Mouse (Mus musculus): ENCODE measurements at regions not wholly inside any gene's neighbourhood (a gene's known extent, or its start where the extent isn't known, plus 50 kb on each side); places are given as distances from the start of the nearest gene placed in this dataset.

GRCm38 (mm10) chr2:178614761-178615160 lies 184.4 kb downstream of the Cdh26 start:
- no peaks in the 10 kb centered on the region for H3K4me1 ChIP-seq (ENCODE audit: control insufficient read depth, insufficient read depth, low read length)
- H3K27ac ChIP-seq (ENCODE audit: control insufficient read depth, insufficient read depth, low read depth, low read length): no peak overlapping the region
- no peaks in the 10 kb centered on the region for H3K27me3 ChIP-seq (ENCODE audit: control insufficient read depth, insufficient read depth, low read length)
- no peaks in the 10 kb centered on the region for H3K36me3 ChIP-seq (ENCODE audit: control insufficient read depth, insufficient read depth, low read length)
- TF ChIP-seq CTCF (IDR thresholded peaks at IDR 0.05; ENCODE audit: control insufficient read depth, insufficient read depth, insufficient replicate concordance, low read depth, low read length) (no peak), POLR2A (IDR thresholded peaks at IDR 0.05; ENCODE audit: control insufficient read depth, low read depth, low read length) (no peak)
- H3K4me3 ChIP-seq (ENCODE audit: control insufficient read depth, low read depth, low read length): no peak overlapping the region

- Histone ChIP-seq H3K4me1 (ENCODE audit: control insufficient read depth, insufficient read depth, low read length) (no peaks in the 10 kb centered on the region), H3K27me3 (ENCODE audit: control insufficient read depth, insufficient read depth, low read length) (no peaks in the 10 kb centered on the region), H3K4me3 (ENCODE audit: control insufficient read depth, low read depth, low read length) (no peak overlapping the region), H3K36me3 (ENCODE audit: control insufficient read depth, insufficient read depth, low read length) (no peaks in the 10 kb centered on the region), H3K27ac (ENCODE audit: control insufficient read depth, insufficient read depth, low read depth, low read length) (no peak overlapping the region)
- no peak for TF ChIP-seq POLR2A (IDR thresholded peaks at IDR 0.05; ENCODE audit: control insufficient read depth, low read depth, low read length)
- no peak for TF ChIP-seq CTCF (IDR thresholded peaks at IDR 0.05; ENCODE audit: control insufficient read depth, insufficient read depth, insufficient replicate concordance, low read depth, low read length)
Measured at GRCm38 (mm10) chr2:178622801-178623200, 192.5 kb downstream of the Cdh26 start.

- H3K36me3 ChIP-seq (ENCODE audit: control insufficient read depth, insufficient read depth, low read length): no peaks in the 10 kb centered on the region
- H3K27me3 ChIP-seq (ENCODE audit: control insufficient read depth, insufficient read depth, low read length): no peaks in the 10 kb centered on the region
- H3K4me1 ChIP-seq (ENCODE audit: control insufficient read depth, insufficient read depth, low read length): no peaks in the 10 kb centered on the region
- no peak overlapping the region for H3K27ac ChIP-seq (ENCODE audit: control insufficient read depth, insufficient read depth, low read depth, low read length)
- no peak overlapping the region for H3K4me3 ChIP-seq (ENCODE audit: control insufficient read depth, low read depth, low read length)
- TF ChIP-seq CTCF (IDR thresholded peaks at IDR 0.05; ENCODE audit: control insufficient read depth, insufficient read depth, insufficient replicate concordance, low read depth, low read length) (no peak), POLR2A (IDR thresholded peaks at IDR 0.05; ENCODE audit: control insufficient read depth, low read depth, low read length) (no peak)
Measured at GRCm38 (mm10) chr2:178624475-178624874, 194.1 kb downstream of the Cdh26 start.

GRCm38 (mm10) chr2:178624907-178625306 lies 194.6 kb downstream of the Cdh26 start:
- H3K36me3 ChIP-seq (ENCODE audit: control insufficient read depth, insufficient read depth, low read length): no peaks in the 10 kb centered on the region
- TF ChIP-seq POLR2A (IDR thresholded peaks at IDR 0.05; ENCODE audit: control insufficient read depth, low read depth, low read length) (no peak), CTCF (IDR thresholded peaks at IDR 0.05; ENCODE audit: control insufficient read depth, insufficient read depth, insufficient replicate concordance, low read depth, low read length) (no peak)
- no peaks in the 10 kb centered on the region for H3K4me1 ChIP-seq (ENCODE audit: control insufficient read depth, insufficient read depth, low read length)
- no peaks in the 10 kb centered on the region for H3K27me3 ChIP-seq (ENCODE audit: control insufficient read depth, insufficient read depth, low read length)
- H3K4me3 ChIP-seq (ENCODE audit: control insufficient read depth, low read depth, low read length): no peak overlapping the region
- no peak overlapping the region for H3K27ac ChIP-seq (ENCODE audit: control insufficient read depth, insufficient read depth, low read depth, low read length)

- Histone ChIP-seq H3K27me3 (ENCODE audit: control insufficient read depth, insufficient read depth, low read length) (no peaks in the 10 kb centered on the region), H3K4me1 (ENCODE audit: control insufficient read depth, insufficient read depth, low read length) (no peaks in the 10 kb centered on the region), H3K4me3 (ENCODE audit: control insufficient read depth, low read depth, low read length) (no peak overlapping the region), H3K27ac (ENCODE audit: control insufficient read depth, insufficient read depth, low read depth, low read length) (no peak overlapping the region), H3K36me3 (ENCODE audit: control insufficient read depth, insufficient read depth, low read length) (no peaks in the 10 kb centered on the region)
- peak; percentile 99 for TF ChIP-seq CTCF (IDR thresholded peaks at IDR 0.05; ENCODE audit: control insufficient read depth, insufficient read depth, insufficient replicate concordance, low read depth, low read length)
- no peak for TF ChIP-seq POLR2A (IDR thresholded peaks at IDR 0.05; ENCODE audit: control insufficient read depth, low read depth, low read length)
Measured at GRCm38 (mm10) chr2:178629756-178630155, 199.4 kb downstream of the Cdh26 start.

- Histone ChIP-seq H3K27me3 (ENCODE audit: control insufficient read depth, insufficient read depth, low read length) (no peaks in the 10 kb centered on the region), H3K36me3 (ENCODE audit: control insufficient read depth, insufficient read depth, low read length) (no peaks in the 10 kb centered on the region), H3K27ac (ENCODE audit: control insufficient read depth, insufficient read depth, low read depth, low read length) (no peak overlapping the region), H3K4me1 (ENCODE audit: control insufficient read depth, insufficient read depth, low read length) (no peaks in the 10 kb centered on the region), H3K4me3 (ENCODE audit: control insufficient read depth, low read depth, low read length) (no peak overlapping the region)
- TF ChIP-seq POLR2A (IDR thresholded peaks at IDR 0.05; ENCODE audit: control insufficient read depth, low read depth, low read length) (no peak), CTCF (IDR thresholded peaks at IDR 0.05; ENCODE audit: control insufficient read depth, insufficient read depth, insufficient replicate concordance, low read depth, low read length) (no peak)
Measured at GRCm38 (mm10) chr2:178630511-178630910, 200.2 kb downstream of the Cdh26 start.

GRCm38 (mm10) chr2:178631336-178631735 lies 201.0 kb downstream of the Cdh26 start:
- no peak overlapping the region for H3K27ac ChIP-seq (ENCODE audit: control insufficient read depth, insufficient read depth, low read depth, low read length)
- TF ChIP-seq POLR2A (IDR thresholded peaks at IDR 0.05; ENCODE audit: control insufficient read depth, low read depth, low read length) (no peak), CTCF (IDR thresholded peaks at IDR 0.05; ENCODE audit: control insufficient read depth, insufficient read depth, insufficient replicate concordance, low read depth, low read length) (no peak)
- no peaks in the 10 kb centered on the region for H3K4me1 ChIP-seq (ENCODE audit: control insufficient read depth, insufficient read depth, low read length)
- no peaks in the 10 kb centered on the region for H3K27me3 ChIP-seq (ENCODE audit: control insufficient read depth, insufficient read depth, low read length)
- no peak overlapping the region for H3K4me3 ChIP-seq (ENCODE audit: control insufficient read depth, low read depth, low read length)
- H3K36me3 ChIP-seq (ENCODE audit: control insufficient read depth, insufficient read depth, low read length): no peaks in the 10 kb centered on the region

GRCm38 (mm10) chr2:178631966-178632365 lies 201.6 kb downstream of the Cdh26 start:
- H3K36me3 ChIP-seq (ENCODE audit: control insufficient read depth, insufficient read depth, low read length): no peaks in the 10 kb centered on the region
- H3K27me3 ChIP-seq (ENCODE audit: control insufficient read depth, insufficient read depth, low read length): no peaks in the 10 kb centered on the region
- TF ChIP-seq CTCF (IDR thresholded peaks at IDR 0.05; ENCODE audit: control insufficient read depth, insufficient read depth, insufficient replicate concordance, low read depth, low read length) (no peak), POLR2A (IDR thresholded peaks at IDR 0.05; ENCODE audit: control insufficient read depth, low read depth, low read length) (no peak)
- H3K4me1 ChIP-seq (ENCODE audit: control insufficient read depth, insufficient read depth, low read length): no peaks in the 10 kb centered on the region
- no peak overlapping the region for H3K27ac ChIP-seq (ENCODE audit: control insufficient read depth, insufficient read depth, low read depth, low read length)
- H3K4me3 ChIP-seq (ENCODE audit: control insufficient read depth, low read depth, low read length): no peak overlapping the region
